Mouse (Mus musculus) regulatory T cell (primary cell): ENCODE results near the gene Hsp90aa1.
"Not testable (repeated sequence)": the region's sequence is repeated elsewhere in the genome, so short reads cannot be mapped to it uniquely, and the experiment has no call there.

Experiments used
- in situ Hi-C: fragments of 300-600 bp; cut with MboI, MseI; formaldehyde crosslinking; loops from one replicate; pipeline ENCODE4 v1.15.1; 2025; ENCODE audit warnings: high pct_unique_total_duplicates

Hsp90aa1 gene

GRCm38 (mm10) chr12:110702556-110702955 lies at the start of gene Hsp90aa1:
TSS of gene Hsp90aa1 (minus strand) at chr12:110702728.
- in situ Hi-C loops: no loop called here

- in situ Hi-C loops: no loop called here
Observed at GRCm38 (mm10) chr12:110750770-110751439, 48.4 kb upstream of the Hsp90aa1 start.

GRCm38 (mm10) chr12:110738158-110738921 lies 35.8 kb upstream of the Hsp90aa1 start:
- in situ Hi-C loops: no loop called here

- in situ Hi-C loops: no loop called here
Observed at GRCm38 (mm10) chr12:110737170-110738157, 34.9 kb upstream of the Hsp90aa1 start, which contains the start of gene Wdr20. TSS of gene Wdr20 (plus strand) at chr12:110737944.

- in situ Hi-C loops: no loop called here
Observed at GRCm38 (mm10) chr12:110736641-110737040, 34.1 kb upstream of the Hsp90aa1 start.

- in situ Hi-C loops: not testable (repeated sequence)
Observed at GRCm38 (mm10) chr12:110733254-110733653, 30.7 kb upstream of the Hsp90aa1 start.

- in situ Hi-C loops: no loop called here
Observed at GRCm38 (mm10) chr12:110726428-110726827, 23.9 kb upstream of the Hsp90aa1 start.

GRCm38 (mm10) chr12:110725489-110725888 lies 23.0 kb upstream of the Hsp90aa1 start:
- in situ Hi-C loops: no loop called here

- in situ Hi-C loops: no loop called here
Observed at GRCm38 (mm10) chr12:110725051-110725450, 22.5 kb upstream of the Hsp90aa1 start.

GRCm38 (mm10) chr12:110716004-110716403 lies 13.5 kb upstream of the Hsp90aa1 start:
- in situ Hi-C loops: loop anchor here (10.0 kb wide), 1 partner anchor 129 kb away; the partner anchor contains the start of gene Mok

- in situ Hi-C loops: loop anchor here (10.0 kb wide), 1 partner anchor 131 kb away; the partner anchor contains the start of gene Mok
Observed at GRCm38 (mm10) chr12:110714215-110714614, 11.7 kb upstream of the Hsp90aa1 start.

- in situ Hi-C loops: loop anchor here (10.0 kb wide), 1 partner anchor 131 kb away; the partner anchor contains the start of gene Mok
Observed at GRCm38 (mm10) chr12:110713784-110714183, 11.3 kb upstream of the Hsp90aa1 start.

GRCm38 (mm10) chr12:110711270-110711669 lies 8.7 kb upstream of the Hsp90aa1 start:
- in situ Hi-C loops: loop anchor here (10.0 kb wide), 1 partner anchor 134 kb away; the partner anchor contains the start of gene Mok

- in situ Hi-C loops: no loop called here
Observed at GRCm38 (mm10) chr12:110707451-110707850, 4.9 kb upstream of the Hsp90aa1 start.

- in situ Hi-C loops: no loop called here
Observed at GRCm38 (mm10) chr12:110706337-110707231, 4.1 kb upstream of the Hsp90aa1 start.

GRCm38 (mm10) chr12:110705419-110705818 lies 2.9 kb upstream of the Hsp90aa1 start:
- in situ Hi-C loops: not testable (repeated sequence)

- in situ Hi-C loops: no loop called here
Observed at GRCm38 (mm10) chr12:110703682-110704081, 1.2 kb upstream of the Hsp90aa1 start.

GRCm38 (mm10) chr12:110703008-110703471 lies 512 bp upstream of the Hsp90aa1 start:
- in situ Hi-C loops: no loop called here

- in situ Hi-C loops: not testable (repeated sequence)
Observed at GRCm38 (mm10) chr12:110701363-110701762, 1.2 kb downstream of the Hsp90aa1 start.

- in situ Hi-C loops: no loop called here
Observed at GRCm38 (mm10) chr12:110700730-110701129, 1.8 kb downstream of the Hsp90aa1 start.
